Mouse (Mus musculus) hindbrain, embryonic 13.5 days (tissue): ENCODE results near the gene Hspa13. TPM values are rescaled to one million over a fixed set of nuclear protein-coding genes. Genes with fewer than 3 reads are reported as not detected.

Experiments used
- microRNA-seq: library from miRNA; unstranded; fragments of <30 nt; microRNA quantifications from one replicate; pipeline ENCODE4, GENCODE M21; 2016
- polyA plus RNA-seq: library from polyadenylated mRNA; unstranded; fragments of >200 nt; fragmentation: Nextera tagmentation; extraction: Ambion mirVana; gene quantifications from 2 replicates; pipeline ENCODE4 v1.2.1, GENCODE M21; 2015

The Hspa13 gene
- polyA plus RNA-seq, 1 experiment from 2014 or later, result 40.6 TPM

Small RNAs within 50 kb of the gene (microRNA-seq; reads per million reads assigned to microRNA genes)
- not detected for gene Gm22923

Other genes with a start within 250 kb of the Hspa13 start
- not detected in 2 replicates for gene Lipi, start 181.0 kb downstream of the Hspa13 start, polyA plus RNA-seq
- gene Rbm11, start 174.3 kb downstream of the Hspa13 start, polyA plus RNA-seq, result 1.9 and 2.5 TPM in 2 replicates